Mouse (Mus musculus): ENCODE measurements around the gene Plek. TPM values are rescaled to one million over a fixed set of nuclear protein-coding genes. Genes with fewer than 3 reads are reported as not detected.

Plek gene
- total RNA-seq, 2 experiments from 2014 or later: 0.84 to 0.99 TPM

DNA sequence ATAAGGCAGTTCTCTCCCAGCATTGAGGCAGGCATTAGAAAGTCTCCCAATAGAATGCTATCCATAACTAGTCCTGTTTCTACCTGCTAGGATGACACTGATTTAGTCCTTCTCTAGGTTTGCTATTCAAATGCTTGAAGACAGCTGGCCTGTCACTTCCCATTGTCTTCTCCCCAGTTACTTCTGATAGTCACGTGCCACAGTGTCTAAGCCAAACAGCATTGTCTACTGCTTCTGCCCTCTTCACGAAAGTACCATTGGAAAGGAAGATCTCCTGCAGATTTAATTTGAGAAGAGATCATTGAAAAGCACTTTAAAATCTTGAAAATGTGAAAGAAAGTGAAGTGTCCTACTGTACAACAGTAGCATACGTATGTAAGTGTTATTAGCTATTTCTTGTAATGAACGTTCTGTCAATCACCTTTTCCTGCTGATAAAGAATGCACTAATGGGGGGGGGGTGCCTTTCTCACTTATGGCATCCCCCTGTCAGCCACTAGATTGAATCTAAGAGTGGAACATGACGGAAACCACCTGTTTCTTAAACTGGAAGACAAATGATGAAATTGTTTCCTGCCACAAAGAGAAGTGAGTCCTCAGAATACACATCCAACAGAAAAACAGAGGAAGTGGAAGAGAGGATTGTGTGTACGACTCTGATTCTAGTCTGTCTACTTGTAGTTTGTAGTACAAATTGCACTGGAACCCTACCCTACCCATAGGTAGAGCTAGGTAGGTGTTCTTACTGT is 95.9 kb downstream of the Plek start:
- Histone ChIP-seq H3K27ac (no peak overlapping the region), H3K4me3 (no peak overlapping the region)
- intact Hi-C loops (cut with DNase I): no loop called here
- no peak for DNase-seq
- no peak for TF ChIP-seq CTCF (IDR thresholded peaks at IDR 0.05)

DNA sequence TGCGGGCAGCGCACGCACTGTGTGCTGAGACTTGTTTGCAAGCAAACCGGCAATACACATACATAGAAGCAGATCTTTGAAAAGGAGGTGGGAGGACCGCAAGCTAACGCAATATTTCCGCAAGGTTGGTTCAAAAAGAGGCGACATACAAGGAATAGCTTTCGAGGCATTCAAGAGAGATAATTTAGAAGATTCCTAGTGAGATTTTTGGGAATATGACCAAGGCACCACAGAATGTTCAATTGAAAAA is 100.5 kb downstream of the Plek start:
- H3K4me3 ChIP-seq: peak overlapping the region; percentile 79
- TF ChIP-seq CTCF (IDR thresholded peaks at IDR 0.05): no peak
- no peak overlapping the region for H3K27ac ChIP-seq
- no peak for DNase-seq
- intact Hi-C loops (cut with DNase I): loop anchor here (5.0 kb wide), 2 partner anchors 206 to 444 kb away; partner anchors contain the start of genes Ppp3r1 and Sec61g

DNA sequence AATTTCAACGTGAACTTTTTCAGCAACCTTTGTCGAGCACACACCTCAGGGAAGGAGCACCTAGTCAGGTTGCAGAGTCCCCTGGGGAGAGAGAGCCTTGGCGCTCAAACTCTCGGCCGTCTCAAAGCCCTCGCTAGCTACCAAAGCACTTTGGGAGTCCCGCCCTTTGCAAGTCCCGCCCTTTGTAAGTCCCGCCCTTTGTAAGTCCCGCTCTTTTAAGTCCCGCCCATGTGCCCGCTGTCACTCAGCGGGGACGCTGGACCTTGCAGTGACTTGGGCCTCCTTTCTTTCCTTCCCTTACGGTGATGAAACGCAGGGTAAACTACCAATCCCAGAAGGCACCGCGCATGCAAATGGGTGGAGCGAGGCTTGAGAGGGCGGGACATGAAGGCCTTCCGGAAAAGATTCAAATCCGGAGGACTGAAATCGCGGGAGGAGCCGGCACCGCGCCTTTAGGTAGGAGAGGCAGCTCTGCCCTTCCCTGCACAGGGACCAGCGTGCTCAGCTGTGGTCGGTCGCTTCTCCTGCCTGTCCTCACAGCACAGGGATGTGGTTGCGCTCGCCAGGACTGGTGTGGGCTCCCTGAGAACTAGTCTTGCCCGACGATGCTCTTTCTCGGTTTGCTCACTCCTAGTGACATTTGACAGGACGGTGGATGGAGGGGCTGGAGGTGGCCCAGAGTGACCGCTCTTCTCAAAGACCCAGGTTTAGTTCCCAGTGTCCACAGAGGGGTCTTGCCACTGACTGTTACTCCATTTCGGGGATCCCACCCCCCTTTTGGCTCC is 101.0 kb downstream of the Plek start, which contains the start of gene Fbxo48:
Gene Fbxo48, plus strand, starts transcription at position 400 of the 785 bp plus-strand sequence.
- TF ChIP-seq CTCF (IDR thresholded peaks at IDR 0.05): no peak
- peak; percentile 96 for DNase-seq
- intact Hi-C loops (cut with DNase I): loop anchor here (5.0 kb wide), 2 partner anchors 206 to 444 kb away; partner anchors contain the start of genes Ppp3r1 and Sec61g

DNA sequence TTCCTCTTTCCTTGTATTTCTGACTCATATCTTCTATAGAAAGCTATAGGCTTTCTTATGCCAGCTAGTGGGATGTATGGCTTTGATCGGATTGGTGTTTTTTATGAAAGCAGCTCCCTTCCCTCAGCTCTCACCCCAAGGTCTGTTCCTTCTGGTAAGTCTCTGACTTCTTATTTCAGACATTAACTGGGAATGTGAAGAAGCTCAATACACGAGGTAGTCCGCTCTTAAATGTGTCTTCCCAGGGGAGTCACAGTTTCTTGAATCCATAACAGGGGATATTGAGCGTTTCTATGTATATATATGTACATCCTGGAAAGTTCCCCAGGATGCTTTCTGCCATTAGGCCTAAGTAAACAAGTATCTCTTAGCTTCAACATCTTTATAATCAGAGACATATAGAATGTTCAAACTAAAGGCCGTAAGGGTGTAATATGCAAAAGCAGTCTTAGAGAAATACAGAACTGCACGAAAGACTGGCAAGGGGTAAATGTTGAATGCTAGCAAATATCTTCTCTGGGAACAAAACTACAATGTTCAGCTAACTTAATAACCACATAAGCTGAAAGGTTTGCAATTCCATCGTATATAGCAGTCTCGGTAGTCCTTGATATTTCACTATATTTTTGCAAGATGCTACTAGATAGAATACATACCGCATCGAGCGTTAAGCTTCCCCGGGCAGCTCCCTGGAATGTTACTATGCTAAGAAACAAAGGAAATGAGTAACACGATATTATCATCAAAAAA is 101.8 kb downstream of the Plek start:
- intact Hi-C loops (cut with DNase I): loop anchor here (5.0 kb wide), 2 partner anchors 207 to 443 kb away; partner anchors contain the start of genes Ppp3r1 and Sec61g
- no peak for DNase-seq
- Histone ChIP-seq H3K4me3 (peak overlapping the region; percentile 79), H3K27ac (peak overlapping the region; percentile 83)
- no peak for TF ChIP-seq CTCF (IDR thresholded peaks at IDR 0.05)

More for the DNA sequence above, 101.0 kb downstream of the Plek start, which contains the start of gene Fbxo48:
- H3K27ac ChIP-seq: peak within 1 kb of the TSS; percentile 83
- H3K4me3 ChIP-seq: peak within 1 kb of the TSS; percentile 79

DNA sequence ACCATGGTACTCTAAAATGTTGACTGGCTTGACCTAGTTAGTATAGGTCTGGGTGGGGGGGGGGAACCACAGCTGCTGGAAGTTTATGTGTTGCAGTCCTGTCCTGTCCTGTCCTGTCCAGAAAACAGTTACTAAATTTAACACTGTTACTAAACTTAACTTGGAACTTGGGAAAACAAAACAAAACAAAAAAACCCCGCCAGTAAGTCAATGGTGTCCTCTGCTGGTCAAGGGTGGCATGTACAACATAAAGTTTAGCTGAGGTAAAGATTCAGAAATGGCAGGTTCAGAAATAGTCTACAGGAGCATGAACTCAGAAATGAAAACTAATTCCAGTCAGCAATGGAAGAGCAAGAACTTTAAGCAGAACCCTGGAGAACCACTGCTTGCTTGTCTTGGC is 103.4 kb downstream of the Plek start:
- Histone ChIP-seq H3K4me3 (no peak overlapping the region), H3K27ac (peak overlapping the region; percentile 83)
- TF ChIP-seq CTCF (IDR thresholded peaks at IDR 0.05): peak; percentile 92

DNA sequence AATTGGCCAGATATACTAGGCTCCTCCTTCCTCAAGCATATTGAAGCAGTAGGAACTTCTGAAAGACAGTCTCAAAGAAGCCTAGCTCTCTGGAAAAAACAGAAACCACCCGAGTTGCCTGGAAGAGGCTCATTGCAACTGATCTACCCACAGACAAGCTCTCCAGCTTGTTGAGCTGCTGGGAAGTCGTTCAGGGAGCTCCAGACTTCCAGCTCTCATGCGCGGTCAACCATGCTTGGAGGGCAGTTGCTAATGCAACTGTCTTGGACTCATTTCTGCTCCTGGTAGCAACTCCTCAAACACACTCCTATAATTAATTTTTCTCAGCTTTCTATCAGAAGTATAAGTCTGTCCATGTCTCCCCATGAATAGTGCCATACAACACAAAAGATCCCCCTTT is 109.2 kb downstream of the Plek start:
- Histone ChIP-seq H3K4me3 (no peak overlapping the region), H3K27ac (no peak overlapping the region)
- DNase-seq: no peak
- TF ChIP-seq CTCF (IDR thresholded peaks at IDR 0.05): no peak
- intact Hi-C loops (cut with DNase I): loop anchor here (10.0 kb wide), 1 partner anchor 68 kb away; no protein-coding TSS in a partner anchor

More for the DNA sequence above, 103.4 kb downstream of the Plek start:
- intact Hi-C loops (cut with DNase I): loop anchor here (1.0 to 10.0 kb wide), 2 partner anchors 74 to 423 kb away; no protein-coding TSS in a partner anchor
- DNase-seq: peak; percentile 49

DNA sequence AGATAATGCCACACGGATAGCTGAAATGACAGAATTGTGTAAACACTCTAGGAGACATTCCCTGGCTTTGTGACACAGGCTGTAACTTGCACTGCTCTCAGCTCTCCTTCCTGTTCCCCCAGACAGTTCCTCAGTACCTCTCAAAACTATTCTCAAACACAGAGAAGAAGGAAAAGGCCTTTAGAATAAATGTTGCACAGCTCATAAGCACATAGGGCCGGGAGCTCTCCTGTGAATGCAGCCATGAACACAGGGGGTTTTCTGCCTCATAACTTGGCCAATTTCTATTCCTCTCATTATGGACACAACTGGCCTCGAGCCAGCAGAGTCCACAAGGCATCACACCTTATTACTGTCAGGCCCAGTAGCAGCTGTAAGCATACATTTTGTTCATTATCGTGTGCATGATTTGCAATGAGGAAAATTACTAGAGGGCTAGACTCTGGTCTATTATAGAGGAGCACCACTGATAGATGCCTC is 110.2 kb downstream of the Plek start:
- no peak overlapping the region for H3K4me3 ChIP-seq
- TF ChIP-seq CTCF (IDR thresholded peaks at IDR 0.05): no peak
- H3K27ac ChIP-seq: no peak overlapping the region
- no peak for DNase-seq
- intact Hi-C loops (cut with DNase I): loop anchor here (10.0 kb wide), 1 partner anchor 67 kb away; no protein-coding TSS in a partner anchor

DNA sequence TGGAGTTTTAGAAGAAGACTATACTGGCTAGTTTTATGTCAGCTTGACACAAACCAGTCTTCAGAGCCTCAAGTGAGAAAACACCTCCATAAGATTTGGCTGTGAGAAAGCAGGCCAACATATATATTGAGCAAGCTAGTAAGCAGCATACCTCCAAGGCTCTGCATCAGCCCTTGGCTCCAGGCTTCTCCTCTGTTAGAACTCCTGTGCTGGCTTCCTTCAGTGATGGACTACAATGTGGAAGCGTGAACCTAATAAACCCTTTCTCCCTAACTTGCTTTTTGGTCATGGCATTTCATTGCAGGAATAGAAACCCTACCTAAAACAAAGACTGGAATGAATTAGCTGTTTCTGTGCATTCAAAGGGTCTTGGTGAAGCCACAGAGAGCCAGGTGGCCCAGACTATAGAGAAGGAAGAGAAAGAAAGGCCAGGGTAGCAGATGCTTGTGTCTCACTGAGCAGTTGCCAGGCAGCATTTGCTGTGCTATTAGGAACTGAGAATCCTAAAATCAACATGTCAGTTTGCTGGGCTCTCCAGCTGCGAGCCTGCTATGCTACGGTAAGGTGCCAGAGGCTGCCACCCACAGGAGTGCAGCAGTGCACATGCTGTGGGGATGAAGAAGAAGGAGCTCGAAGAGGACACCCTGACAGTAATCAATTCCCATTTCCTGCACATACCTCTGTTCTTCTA is 110.9 kb downstream of the Plek start:
- intact Hi-C loops (cut with DNase I): loop anchor here (10.0 kb wide), 1 partner anchor 66 kb away; no protein-coding TSS in a partner anchor
- H3K27ac ChIP-seq: no peak overlapping the region
- H3K4me3 ChIP-seq: no peak overlapping the region
- DNase-seq: no peak
- no peak for TF ChIP-seq CTCF (IDR thresholded peaks at IDR 0.05)

DNA sequence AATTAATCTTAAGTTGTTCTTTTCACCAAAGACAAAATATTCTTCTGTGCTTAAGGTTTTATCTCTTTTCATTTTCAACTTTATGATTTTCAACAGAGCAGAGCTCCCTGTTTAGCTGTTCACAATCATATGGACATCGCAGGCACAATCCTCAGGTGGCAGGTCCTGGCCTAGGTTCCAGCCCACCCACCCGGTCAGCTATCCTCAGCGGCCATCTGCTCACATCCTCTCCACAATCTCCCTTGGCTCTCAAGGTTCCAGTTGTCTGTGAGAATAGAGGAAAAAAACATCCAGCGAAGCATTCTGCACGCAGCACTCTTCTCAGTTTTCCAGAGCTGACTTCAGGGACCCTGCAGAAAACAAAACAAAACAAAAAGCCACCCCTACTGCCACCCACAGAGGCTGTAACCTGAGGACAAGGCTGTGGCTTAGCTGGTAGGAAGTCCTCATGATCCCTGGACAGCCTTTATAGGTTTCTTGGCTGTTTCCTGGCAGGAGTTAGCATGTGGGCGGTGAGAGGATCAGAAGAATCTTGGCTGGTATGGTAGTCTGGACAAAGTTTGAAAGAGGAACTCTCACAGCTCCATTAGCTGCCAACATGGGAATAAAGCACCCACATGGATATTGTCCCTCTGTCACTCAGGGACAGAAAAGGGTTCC is 116.5 kb downstream of the Plek start:
- peak overlapping the region; percentile 84 for H3K27ac ChIP-seq
- intact Hi-C loops (cut with DNase I): no loop called here
- no peak for TF ChIP-seq CTCF (IDR thresholded peaks at IDR 0.05)
- H3K4me3 ChIP-seq: peak overlapping the region; percentile 68
- peak; percentile 69 for DNase-seq

DNA sequence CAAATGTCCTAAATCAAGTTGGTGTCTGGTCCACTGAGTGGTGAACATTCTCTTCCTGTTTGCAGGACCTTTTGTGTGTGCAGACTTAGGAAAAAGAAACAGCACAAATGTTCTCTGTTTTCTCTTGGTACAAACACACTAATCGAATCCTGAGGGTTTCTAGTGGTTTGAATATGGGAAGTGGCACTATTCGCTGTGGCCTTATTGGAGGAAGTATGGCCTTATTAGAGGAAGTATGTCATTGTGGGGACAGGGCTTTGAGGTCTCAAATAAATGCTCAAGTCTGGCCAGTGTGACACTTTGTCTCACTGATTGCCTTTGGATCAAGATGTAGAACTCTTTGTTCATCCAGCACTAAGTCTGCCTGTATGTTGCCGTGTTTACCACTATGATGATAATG is 120.0 kb downstream of the Plek start:
- DNase-seq: no peak
- Histone ChIP-seq H3K4me3 (no peak overlapping the region), H3K27ac (no peak overlapping the region)
- intact Hi-C loops (cut with DNase I): no loop called here
- no peak for TF ChIP-seq CTCF (IDR thresholded peaks at IDR 0.05)

Other genes starting within 250 kb of the Plek start
- gene Fbxo48, start 101.0 kb downstream of the Plek start, total RNA-seq (2021): under 1 TPM in 1 of 2 experiments, not detected in 1; 0.31 TPM
- 1 to 10 TPM; 2.3 to 2.6 TPM for gene Cnrip1, start 795 bp downstream of the Plek start, total RNA-seq (2021)
- gene Ppp3r1, start 106.9 kb upstream of the Plek start, total RNA-seq (2021): 100 to 1,000 TPM; 123 to 135 TPM
- 10 to 100 TPM in 1 of 2 experiments, 1 to 10 TPM in 1; 5.9 to 10.3 TPM for gene Wdr92, start 129.7 kb upstream of the Plek start, total RNA-seq (2021)
- gene Pno1, start 159.2 kb upstream of the Plek start, total RNA-seq (2021): 10 to 100 TPM; 47.6 to 55.4 TPM
- 10 to 100 TPM; 33.7 to 36.0 TPM for gene C1d, start 205.2 kb upstream of the Plek start, total RNA-seq (2021)

All from gastrocnemius, adult 2 months (tissue).